Mouse (Mus musculus) intestine, embryonic 15.5 days (tissue): ENCODE data around the gene Sp7. TPM values are rescaled to one million over a fixed set of nuclear protein-coding genes. Genes with fewer than 3 reads are reported as not detected.
A peak's percentile ranks its signal among the peaks of the same experiment; 100 is the strongest.

Experiments
- ATAC-seq: fragments of 200-750 bp; cut with Nextera tagmentation; 2 replicates; pipeline ENCODE4 v1.8.0; 2017; ENCODE audit warnings: moderate TSS enrichment, moderate library complexity
- H3K27ac ChIP-seq: fragments of 300-500 bp; sonication (generic); 2 replicates; pipeline ENCODE4 v1.5.1; 2015; ENCODE audit warnings: mild to moderate bottlenecking, inconsistent platforms
- H3K27me3 ChIP-seq: fragments of 300-500 bp; sonication (generic); replicated peaks from 2 replicates; pipeline ENCODE4 v1.6.1; 2015; ENCODE audit warnings: inconsistent platforms
- H3K36me3 ChIP-seq: fragments of 300-500 bp; sonication (generic); 2 replicates; pipeline ENCODE4 v1.6.1; 2015; ENCODE audit warnings: inconsistent platforms
- H3K4me1 ChIP-seq: fragments of 300-500 bp; sonication (generic); replicated peaks from 2 replicates; pipeline ENCODE4 v1.6.1; 2015; ENCODE audit warnings: inconsistent platforms
- H3K4me2 ChIP-seq: fragments of 300-500 bp; sonication (generic); replicated peaks from 2 replicates; pipeline ENCODE4 v1.6.1; 2015; ENCODE audit warnings: mild to moderate bottlenecking, inconsistent platforms
- H3K4me3 ChIP-seq: fragments of 300-500 bp; sonication (generic); replicated peaks from 2 replicates; pipeline ENCODE4 v1.5.1; 2015; ENCODE audit warnings: inconsistent platforms
- H3K9ac ChIP-seq: fragments of 300-500 bp; sonication (generic); 2 replicates; pipeline ENCODE4 v1.6.1; 2015; ENCODE audit warnings: inconsistent platforms
- H3K9me3 ChIP-seq: fragments of 300-500 bp; sonication (generic); 2 replicates; pipeline ENCODE4 v1.6.1; 2016; ENCODE audit warnings: inconsistent platforms
- WGBS: fragments of 180-500 bp; shearing (Covaris S2); methylation state at CpG from one replicate; pipeline ENCODE4 v1.1.7; 2015; 5-methylcytosine and 5-hydroxymethylcytosine counted together
- polyA plus RNA-seq: library from polyadenylated mRNA; unstranded; fragments of >200 nt; fragmentation: Nextera tagmentation; extraction: Ambion mirVana; gene quantifications from 2 replicates; pipeline ENCODE4 v1.2.1, GENCODE M21; 2015

Sp7 gene
- polyA plus RNA-seq, 1 experiment from 2014 or later, result 0.68 TPM

DNA sequence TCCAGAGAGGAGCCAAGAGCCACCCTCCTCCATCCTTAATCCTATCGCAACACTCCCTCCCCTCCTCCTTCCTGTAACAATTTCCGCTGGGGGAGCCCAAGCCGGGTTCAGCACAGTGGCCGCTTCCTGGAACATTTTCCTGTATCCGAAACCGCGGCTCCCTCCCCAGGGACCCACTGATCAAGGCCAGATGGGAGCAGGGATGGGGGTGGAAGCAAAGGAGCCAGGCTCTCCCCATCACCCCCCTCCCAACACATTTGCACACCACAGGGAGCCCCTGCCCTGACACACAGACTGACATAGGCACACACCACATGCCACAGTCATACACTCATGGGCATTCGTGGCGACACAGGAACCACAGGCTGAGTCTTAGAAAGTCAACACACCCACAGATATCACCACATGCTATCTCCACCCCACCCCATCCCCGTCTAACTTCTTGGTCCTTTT is 10.9 kb upstream of the Sp7 start:
- 16% methylated on average over 10 of the region's 10 CpGs for WGBS
- H3K4me1 ChIP-seq, result peaks cover 14% of the 10 kb centered on the region; the same call in 1 of the 2 replicates

DNA sequence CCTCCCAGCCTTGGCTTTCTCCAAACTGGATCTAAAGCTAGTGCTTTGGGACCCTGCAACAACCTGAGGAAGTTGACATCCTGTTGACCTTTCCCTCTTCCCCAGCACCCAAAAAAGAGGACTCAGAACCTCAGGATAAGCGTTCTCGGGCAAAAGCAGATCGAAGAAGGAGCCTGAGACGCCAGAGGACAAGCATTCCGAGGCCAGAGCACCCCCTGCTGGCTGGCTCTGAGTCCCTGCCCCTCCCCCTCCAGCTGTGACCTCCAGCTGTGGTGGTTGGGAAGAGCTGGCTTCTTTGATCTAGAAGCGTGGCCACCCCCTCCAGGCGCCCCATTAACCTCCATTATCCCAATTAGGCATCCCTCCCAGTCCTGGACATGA is 10.2 kb upstream of the Sp7 start:
- WGBS, result under 1% methylated on average over 7 of the region's 7 CpGs
- Histone ChIP-seq H3K36me3 (no peaks in the 10 kb centered on the region), H3K4me3 (peak overlapping the region; percentile 63), H3K27me3 (no peaks in the 10 kb centered on the region), H3K4me1 (peaks cover 14% of the 10 kb centered on the region; the same call in 1 of the 2 replicates), H3K9me3 (no peaks in the 10 kb centered on the region), H3K4me2 (peak overlapping the region; percentile 99), H3K9ac (peak overlapping the region; percentile 70), H3K27ac (peak overlapping the region; percentile 64)
- ATAC-seq, result peak; percentile 82

More for the DNA sequence above, 10.9 kb upstream of the Sp7 start:
- H3K9me3 ChIP-seq, result no peaks in the 10 kb centered on the region
- H3K36me3 ChIP-seq, result no peaks in the 10 kb centered on the region
- H3K27ac ChIP-seq, result peak overlapping the region; percentile 61
- ATAC-seq, result 0 out of 2 replicates have a peak, but pooled peaks have one; percentile 21
- H3K9ac ChIP-seq, result no peak overlapping the region
- H3K4me3 ChIP-seq, result no peak overlapping the region
- H3K4me2 ChIP-seq, result peak overlapping the region; percentile 99
- no peaks in the 10 kb centered on the region for H3K27me3 ChIP-seq

DNA sequence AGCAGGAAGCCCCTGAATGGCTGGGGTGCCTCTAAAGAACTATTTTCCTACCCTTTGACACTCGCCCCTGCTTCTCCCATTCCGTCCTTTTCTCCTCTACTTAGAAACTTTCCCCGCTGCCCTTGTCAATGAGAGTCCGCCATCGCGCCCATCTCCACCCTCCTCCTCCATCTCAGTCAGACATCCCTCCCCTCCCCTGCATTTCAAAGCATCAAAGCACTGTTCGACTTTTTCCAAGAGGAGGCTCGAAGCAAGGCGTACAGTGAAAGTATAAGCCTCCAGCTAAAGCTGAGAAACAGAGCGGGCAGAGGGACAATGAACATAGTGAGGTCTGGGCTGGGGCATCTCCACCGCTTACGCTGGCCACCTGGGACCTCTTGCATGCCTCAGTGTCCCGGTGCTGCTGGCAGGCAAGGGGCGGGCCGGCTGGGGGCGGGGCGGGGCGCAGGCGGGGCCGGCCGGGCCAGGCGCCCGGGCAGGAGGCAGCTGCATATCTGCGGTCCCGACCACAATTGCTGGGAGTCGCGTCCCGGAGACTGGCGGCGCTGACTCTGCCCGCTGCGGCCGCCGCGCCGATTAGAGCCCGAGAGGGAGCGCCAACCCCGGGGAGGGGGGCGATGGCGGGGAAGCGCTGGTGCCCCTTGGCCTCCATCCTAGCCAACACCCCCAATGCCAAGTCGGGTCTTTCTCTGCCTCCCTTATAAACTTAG is 9.6 kb upstream of the Sp7 start:
- Histone ChIP-seq H3K4me3 (peak overlapping the region; percentile 63), H3K4me1 (peaks cover 14% of the 10 kb centered on the region; the same call in 1 of the 2 replicates), H3K27ac (peak overlapping the region; percentile 64), H3K27me3 (no peaks in the 10 kb centered on the region), H3K9me3 (no peaks in the 10 kb centered on the region), H3K4me2 (peak overlapping the region; percentile 99), H3K36me3 (no peaks in the 10 kb centered on the region), H3K9ac (peak overlapping the region; percentile 70)
- peak; percentile 90 for ATAC-seq
- under 1% methylated on average over 43 of the region's 43 CpGs for WGBS

DNA sequence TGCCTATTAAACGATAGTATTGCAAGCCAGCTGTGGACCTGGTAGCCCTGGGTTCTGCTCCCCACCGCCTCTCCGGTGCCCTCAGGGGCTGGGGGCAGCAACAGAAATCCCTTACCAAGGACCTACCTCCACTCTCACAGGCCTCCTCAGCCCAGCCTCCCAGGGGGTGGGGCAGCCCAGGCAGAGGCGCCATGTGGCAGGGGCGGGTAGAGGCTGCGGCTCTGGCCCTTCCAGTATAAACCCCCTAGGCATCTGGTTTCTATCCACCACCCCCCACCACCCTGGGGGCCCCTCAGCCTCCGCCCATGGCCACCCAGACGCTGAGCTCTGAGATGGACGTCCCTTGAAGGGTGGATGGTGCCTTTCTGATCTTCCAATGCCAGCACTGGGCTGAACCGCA is 3.7 kb upstream of the Sp7 start:
- H3K9me3 ChIP-seq, result no peaks in the 10 kb centered on the region
- H3K36me3 ChIP-seq, result no peaks in the 10 kb centered on the region
- H3K4me3 ChIP-seq, result peak overlapping the region; percentile 18
- peak; percentile 82 for ATAC-seq
- H3K9ac ChIP-seq, result peak overlapping the region; percentile 29; the same call in 1 of the 2 replicates
- peak overlapping the region; percentile 36; the same call in 1 of the 2 replicates for H3K27ac ChIP-seq
- H3K4me1 ChIP-seq, result peaks cover 25% of the 10 kb centered on the region
- 7% methylated on average over 10 of the region's 10 CpGs for WGBS
- 0 out of 2 replicates have a peak, but pooled peaks cover 4% of the 10 kb centered on the region for H3K27me3 ChIP-seq
- peak overlapping the region; percentile 55 for H3K4me2 ChIP-seq

DNA sequence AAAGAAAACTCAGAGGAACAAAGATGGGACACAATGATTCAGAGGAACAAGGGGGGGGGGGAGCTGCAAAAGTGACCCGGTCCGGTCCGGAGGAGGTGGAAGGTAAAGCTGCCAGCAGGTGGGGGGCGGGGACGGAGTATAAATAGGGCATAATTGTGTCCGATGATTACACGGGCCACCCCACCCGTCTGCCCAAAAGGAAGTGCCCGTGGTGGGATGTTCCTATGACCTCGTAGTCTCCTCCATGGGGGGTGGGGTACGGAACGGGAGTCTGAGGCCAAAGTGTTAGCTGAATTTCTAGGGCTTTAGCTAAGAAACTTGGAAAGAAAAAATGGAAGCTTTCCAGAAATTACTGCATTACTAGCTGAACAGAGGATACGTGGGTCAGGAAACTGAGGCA is 3.0 kb upstream of the Sp7 start:
- peaks cover 10% of the 10 kb centered on the region for H3K27me3 ChIP-seq
- no peak overlapping the region for H3K27ac ChIP-seq
- no peaks in the 10 kb centered on the region for H3K36me3 ChIP-seq
- H3K9ac ChIP-seq, result peak overlapping the region; percentile 3; the same call in 1 of the 2 replicates
- no peak for ATAC-seq
- 17% methylated on average over 13 of the region's 13 CpGs for WGBS
- H3K4me3 ChIP-seq, result no peak overlapping the region
- peak overlapping the region; percentile 55 for H3K4me2 ChIP-seq
- no peaks in the 10 kb centered on the region for H3K9me3 ChIP-seq
- peaks cover 25% of the 10 kb centered on the region for H3K4me1 ChIP-seq

DNA sequence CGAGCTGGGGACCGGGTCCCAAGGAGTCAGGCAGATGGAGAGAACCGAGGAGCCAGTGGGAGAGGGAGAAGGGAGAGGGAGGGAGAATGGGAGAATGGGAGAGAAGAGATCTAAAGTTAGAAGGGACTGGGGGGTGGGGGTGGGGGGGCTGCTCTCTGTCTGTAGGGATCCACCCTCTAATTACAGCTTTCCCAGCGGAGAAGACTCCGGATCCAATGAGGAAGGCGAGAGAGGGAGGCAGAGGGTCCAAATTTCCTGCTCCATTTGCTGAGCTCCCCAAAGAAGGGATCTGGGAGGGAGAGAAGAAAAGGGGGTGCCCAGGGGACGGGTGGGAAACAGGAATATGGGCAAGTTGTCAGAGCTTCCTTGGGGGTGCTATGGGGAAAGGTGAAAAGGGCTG is 744 bp downstream of the Sp7 start:
- H3K9ac ChIP-seq, result peak overlapping the region; percentile 37
- peak overlapping the region; percentile 23; the same call in 1 of the 2 replicates for H3K4me3 ChIP-seq
- peak overlapping the region; percentile 52 for H3K4me2 ChIP-seq
- H3K9me3 ChIP-seq, result no peaks in the 10 kb centered on the region
- no peak overlapping the region for H3K27ac ChIP-seq
- ATAC-seq, result no peak
- peaks cover 10% of the 10 kb centered on the region for H3K27me3 ChIP-seq
- no peaks in the 10 kb centered on the region for H3K36me3 ChIP-seq
- 13% methylated on average over 7 of the region's 7 CpGs for WGBS
- H3K4me1 ChIP-seq, result peaks cover 30% of the 10 kb centered on the region

DNA sequence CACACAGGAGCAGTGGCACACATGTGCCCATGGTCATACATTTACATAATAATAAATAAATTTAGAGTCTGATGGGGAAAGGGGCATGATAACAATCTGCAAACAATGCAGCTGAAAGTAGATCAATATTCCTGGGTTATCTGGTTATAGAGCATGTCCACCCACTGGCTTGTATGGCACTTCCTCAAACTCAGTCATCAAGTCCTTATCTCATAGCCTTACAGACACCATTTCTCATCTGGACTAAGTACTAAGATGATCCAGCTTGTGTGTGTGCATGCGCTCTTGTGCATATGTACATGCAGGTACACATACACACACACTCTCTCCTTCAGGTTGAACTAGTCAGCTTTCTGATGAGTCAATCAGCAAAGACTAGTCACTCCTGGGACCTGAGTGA is 2.3 kb downstream of the Sp7 start:
- H3K4me3 ChIP-seq, result no peak overlapping the region
- H3K27me3 ChIP-seq, result peaks cover 5% of the 10 kb centered on the region
- H3K9me3 ChIP-seq, result no peaks in the 10 kb centered on the region
- no peak for ATAC-seq
- no peak overlapping the region for H3K27ac ChIP-seq
- 95% methylated on average over 1 of the region's 1 CpGs for WGBS
- no peaks in the 10 kb centered on the region for H3K36me3 ChIP-seq
- no peak overlapping the region for H3K9ac ChIP-seq
- H3K4me1 ChIP-seq, result peaks cover 17% of the 10 kb centered on the region
- no peak overlapping the region for H3K4me2 ChIP-seq

DNA sequence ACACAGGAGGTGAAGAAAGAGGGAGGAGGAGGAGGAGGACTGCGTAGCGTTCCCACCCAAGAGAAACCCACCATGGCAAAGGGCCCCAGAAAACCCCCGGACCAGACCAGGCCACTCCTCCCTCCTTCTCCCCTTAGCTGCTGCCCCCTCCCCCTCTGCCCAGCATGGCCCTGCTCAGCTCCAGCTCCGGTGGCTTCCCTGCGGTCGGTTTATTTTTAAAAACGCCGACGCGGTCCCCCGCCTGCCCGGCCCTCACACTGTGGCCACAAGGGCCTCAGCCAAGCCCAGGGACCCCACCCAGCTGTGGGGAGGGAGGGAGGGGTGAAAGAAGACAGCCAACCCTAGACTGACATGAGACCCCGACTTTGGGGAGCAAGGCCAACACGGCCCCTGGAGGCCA is 4.3 kb downstream of the Sp7 start:
- Histone ChIP-seq H3K9ac (peak overlapping the region; percentile 32), H3K27ac (0 out of 2 replicates have a peak overlapping the region, but pooled peaks have one; percentile 2), H3K4me3 (0 out of 2 replicates have a peak overlapping the region, but pooled peaks have one; percentile 4), H3K27me3 (peaks cover 20% of the 10 kb centered on the region), H3K4me2 (peak overlapping the region; percentile 51), H3K9me3 (no peaks in the 10 kb centered on the region), H3K4me1 (peaks cover 26% of the 10 kb centered on the region), H3K36me3 (no peaks in the 10 kb centered on the region)
- WGBS, result 12% methylated on average over 14 of the region's 14 CpGs
- ATAC-seq, result 0 out of 2 replicates have a peak, but pooled peaks have one; percentile 16

DNA sequence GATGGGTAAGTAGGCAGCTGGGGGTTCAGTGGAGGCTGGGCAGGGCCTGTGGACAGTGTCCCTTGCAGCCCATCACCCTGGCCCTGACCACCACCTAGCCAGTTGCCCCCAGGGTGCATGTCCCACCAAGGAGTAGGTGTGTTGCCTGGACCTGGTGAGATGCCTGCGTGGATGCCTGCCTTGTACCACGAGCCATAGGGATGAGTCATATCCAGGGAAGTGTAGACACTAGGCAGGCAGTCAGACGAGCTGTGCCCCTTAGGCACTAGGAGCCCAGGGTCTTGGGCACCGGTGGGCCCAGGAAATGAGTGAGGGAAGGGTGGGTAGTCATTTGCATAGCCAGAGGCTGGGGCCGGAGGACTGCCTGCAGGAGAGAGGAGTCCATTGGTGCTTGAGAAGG is 8.1 kb downstream of the Sp7 start:
- Histone ChIP-seq H3K4me1 (peaks cover 27% of the 10 kb centered on the region), H3K27ac (no peak overlapping the region), H3K9ac (no peak overlapping the region), H3K36me3 (no peaks in the 10 kb centered on the region), H3K27me3 (peaks cover 37% of the 10 kb centered on the region), H3K9me3 (no peaks in the 10 kb centered on the region), H3K4me2 (no peak overlapping the region), H3K4me3 (no peak overlapping the region)
- WGBS, result 41% methylated on average over 5 of the region's 5 CpGs
- ATAC-seq, result no peak

DNA sequence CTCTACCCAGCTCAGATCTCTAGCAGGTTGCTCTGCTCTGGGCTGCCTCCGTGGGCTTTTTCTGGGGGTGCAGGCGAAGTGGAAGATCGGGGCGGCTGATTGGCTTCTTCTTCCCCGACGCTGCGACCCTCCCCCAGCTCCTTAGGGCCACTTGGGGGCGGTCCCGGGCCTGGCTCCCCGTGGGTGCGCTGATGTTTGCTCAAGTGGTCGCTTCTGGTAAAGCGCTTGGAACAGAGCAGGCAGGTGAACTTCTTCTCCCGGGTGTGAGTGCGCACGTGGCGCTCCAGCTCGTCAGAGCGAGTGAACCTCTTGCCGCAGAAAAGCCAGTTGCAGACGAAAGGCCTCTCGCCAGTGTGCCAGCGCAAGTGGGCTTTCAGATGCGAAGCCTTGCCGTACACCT is 8.9 kb downstream of the Sp7 start:
- 0 out of 2 replicates have a peak overlapping the region, but pooled peaks have one; percentile 10 for H3K4me3 ChIP-seq
- H3K9me3 ChIP-seq, result no peaks in the 10 kb centered on the region
- no peak overlapping the region for H3K9ac ChIP-seq
- H3K36me3 ChIP-seq, result no peaks in the 10 kb centered on the region
- H3K27ac ChIP-seq, result no peak overlapping the region
- H3K4me2 ChIP-seq, result peak overlapping the region; percentile 48
- peaks cover 27% of the 10 kb centered on the region for H3K4me1 ChIP-seq
- peaks cover 37% of the 10 kb centered on the region for H3K27me3 ChIP-seq
- 4% methylated on average over 25 of the region's 25 CpGs for WGBS
- no peak for ATAC-seq

DNA sequence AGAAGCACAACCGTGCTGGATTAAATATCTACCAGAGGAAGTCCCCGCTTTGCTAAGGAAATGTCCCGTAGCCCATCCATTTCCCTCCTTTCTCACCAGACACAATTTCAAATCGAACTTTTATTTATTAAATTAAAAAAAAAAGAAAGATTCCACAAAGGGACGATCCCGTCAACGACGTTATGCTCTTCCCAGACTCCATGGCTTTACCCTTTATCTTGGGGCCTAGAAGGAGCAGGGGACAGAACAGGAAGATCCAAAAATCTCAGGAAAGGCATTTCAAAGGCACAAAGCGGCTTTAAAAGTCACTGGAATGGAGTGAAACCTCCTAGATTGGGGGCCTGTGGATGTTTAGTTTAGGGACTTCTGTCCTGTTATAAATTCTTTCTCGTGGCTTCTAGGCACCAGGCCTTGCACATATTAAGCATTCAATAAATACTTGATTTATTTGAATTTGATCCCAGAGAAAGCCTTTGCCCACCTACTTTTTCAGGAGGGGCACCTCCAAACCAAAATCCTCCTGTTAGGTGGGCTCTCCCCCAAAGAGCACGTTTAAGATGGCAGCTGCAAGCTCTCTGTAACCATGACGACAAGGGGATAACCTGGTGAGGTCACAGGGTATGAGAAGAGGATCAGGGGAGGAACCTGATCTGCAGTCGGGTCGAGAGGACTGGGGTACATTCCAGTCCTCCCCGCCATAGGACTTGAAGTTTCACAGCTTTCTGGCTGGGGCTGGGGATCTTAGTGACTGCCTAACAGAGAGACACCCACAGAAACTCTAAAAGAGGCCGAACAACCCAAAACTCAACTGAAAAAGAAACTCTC is 10.3 kb downstream of the Sp7 start:
- peak overlapping the region; percentile 99; the same call in 1 of the 2 replicates for H3K4me2 ChIP-seq
- peaks cover 37% of the 10 kb centered on the region for H3K27me3 ChIP-seq
- H3K4me1 ChIP-seq, result peaks cover 22% of the 10 kb centered on the region
- no peak overlapping the region; the same call in 1 of the 2 replicates for H3K4me3 ChIP-seq
- H3K9ac ChIP-seq, result no peak overlapping the region; the same call in 1 of the 2 replicates
- no peak overlapping the region for H3K27ac ChIP-seq
- H3K9me3 ChIP-seq, result no peaks in the 10 kb centered on the region
- 51% methylated on average over 16 of the region's 16 CpGs for WGBS
- no peak for ATAC-seq
- no peaks in the 10 kb centered on the region for H3K36me3 ChIP-seq

DNA sequence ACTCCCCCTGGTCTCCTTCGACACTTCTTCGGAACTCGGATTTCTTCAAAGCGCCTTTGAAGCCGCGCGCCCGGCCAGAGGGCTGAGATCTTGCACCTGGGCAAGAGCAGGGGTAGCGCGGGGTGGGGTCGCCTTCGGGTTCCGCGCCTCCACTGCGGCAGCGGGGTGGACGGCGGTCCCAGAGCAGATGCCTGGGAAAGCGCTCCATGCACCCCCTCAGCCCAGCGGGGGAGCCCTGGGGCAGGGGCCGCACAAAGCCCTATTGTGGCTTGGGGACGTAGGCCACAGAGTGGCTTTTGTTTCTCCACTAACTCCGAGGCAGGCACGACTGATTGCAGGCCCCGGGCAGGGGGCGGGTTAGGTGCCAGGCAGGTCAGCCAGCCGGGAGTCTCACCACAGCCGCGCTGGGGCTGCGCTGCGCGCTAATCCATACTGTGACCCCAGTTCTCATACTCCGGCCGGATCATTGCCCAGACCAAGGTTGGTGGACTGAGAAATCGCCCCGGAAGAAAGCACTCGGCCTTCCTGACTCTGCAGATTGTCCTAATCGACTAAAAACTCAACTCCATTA is 11.0 kb downstream of the Sp7 start:
- Histone ChIP-seq H3K9ac (peak overlapping the region; percentile 66), H3K36me3 (no peaks in the 10 kb centered on the region), H3K4me2 (peak overlapping the region; percentile 99), H3K4me1 (peaks cover 25% of the 10 kb centered on the region), H3K4me3 (peak overlapping the region; percentile 53), H3K27me3 (peaks cover 37% of the 10 kb centered on the region), H3K9me3 (no peaks in the 10 kb centered on the region), H3K27ac (peak overlapping the region; percentile 71)
- peak; percentile 62 for ATAC-seq
- WGBS, result 7% methylated on average over 38 of the region's 38 CpGs
